In genomic region chr17:71285929-71286328, GRCm38 (mm10) we compare ENCODE assay signal across 8 mouse cellular contexts. TPM values are rescaled to one million over a fixed set of nuclear protein-coding genes. Genes with fewer than 3 reads are reported as not detected.
DNase-seq lines count a peak whose midpoint lies in the region; ATAC-seq and TF ChIP-seq lines count a peak whose summit lies in the region.

No protein-coding gene starts in this region.

- peak; percentile 27; the same call in 1 of the 2 replicates for ATAC-seq in frontal cortex, adult (ENCODE audit: low TSS enrichment)
- no peak for ATAC-seq in CD4-positive, CD25-positive, alpha-beta regulatory T cell, adult 4 months

- no peak for DNase-seq in frontal cortex, postnatal 25 days (ENCODE audit: low spot score in 2 of 2)
- peak; percentile 88 for DNase-seq in gastrocnemius, adult 2 months
- peak; percentile 60 for DNase-seq in heart, postnatal 25 days (ENCODE audit: low spot score)
- no peak for DNase-seq in layer of hippocampus, postnatal 10 days (ENCODE audit: low spot score in 2 of 2)
- DNase-seq in layer of hippocampus, adult 18-20 months (ENCODE audit: low spot score in 2 of 2) = no peak

- 58% methylated on average over 6 of the region's 6 CpGs for WGBS in macrophage (ENCODE audit: missing documents)

- TF ChIP-seq CTCF in gastrocnemius, adult 2 months (IDR thresholded peaks at IDR 0.05) = peak; percentile 28; the same call in 1 of the 2 replicates

- peaks cover 92% of the 10 kb centered on the region for H3K79me2 ChIP-seq in macrophage (ENCODE audit: inconsistent target)

- no peak overlapping the region for H3K4me3 ChIP-seq in gastrocnemius, adult 2 months
- no peak overlapping the region for H3K4me3 ChIP-seq in macrophage (ENCODE audit: inconsistent target)

- H3K27ac ChIP-seq in gastrocnemius, adult 2 months = peak overlapping the region; percentile 74
- peak overlapping the region; percentile 80 for H3K27ac ChIP-seq in macrophage

- intact Hi-C loops in gastrocnemius, adult 2 months (cut with DNase I) = no loop called here
- intact Hi-C loops in heart, postnatal 25 days (cut with DNase I) = loop anchor here (1.0 kb wide), 1 partner anchor 15 kb away; no protein-coding TSS in a partner anchor

- no peaks in the 10 kb centered on the region for H3K36me3 ChIP-seq in macrophage (ENCODE audit: inconsistent target)

RNA-seq across cellular contexts. Expression of gene Emilin2, which starts 25.8 kb away (rescaled TPM):
- total RNA-seq in gastrocnemius, adult 2 months (2021) = 1 to 10 TPM; 3.9 to 8.6 TPM
- total RNA-seq in heart, postnatal 25 days (2021) = 10 to 100 TPM; 64.3 to 73.1 TPM
- 100 to 1,000 TPM in 1 of 26 experiments, 10 to 100 TPM in 25; 14.5 to 104 (median 41.1) TPM for total RNA-seq in macrophage (2018; cell fraction: chromatin; rRNA removed)
- 10 to 100 TPM; 30.7 to 80.5 (median 44.7) TPM for total RNA-seq in macrophage (2018; cell fraction: cytosol; rRNA removed)
- total RNA-seq in macrophage (2018; cell fraction: nucleus; rRNA removed) = 100 to 1,000 TPM in 13 of 26 experiments, 10 to 100 TPM in 13; 46.7 to 189 (median 99.7) TPM
- polyA plus RNA-seq in macrophage (2018) = 41.3 to 106 TPM (median 76.2 TPM) in 3 replicates
- 1 to 10 TPM; 5.0 to 6.4 TPM for total RNA-seq in layer of hippocampus, postnatal 10 days (2021)
- total RNA-seq in layer of hippocampus, adult 18-20 months (2021) = 1 to 10 TPM; 2.8 to 4.5 TPM
- not detected for polyA plus RNA-seq in CD4-positive, CD25-positive, alpha-beta regulatory T cell, adult 4 months (2017; shearing (Covaris generic))

Comparison
In these comparisons a context has a peak if more than half of its experiments do, and no peak if none do; other contexts are left out.
1. DNase-seq: peak in gastrocnemius, adult 2 months (single experiment) and heart, postnatal 25 days (single experiment); none in frontal cortex, postnatal 25 days (0 of 2), layer of hippocampus, postnatal 10 days (0 of 2) and layer of hippocampus, adult 18-20 months (0 of 2).
2. RNA of gene Emilin2, which starts 25.8 kb away (total RNA-seq): 64.3 to 73.1 TPM in heart, postnatal 25 days; 3.9 to 8.6 TPM in gastrocnemius, adult 2 months, 5.0 to 6.4 TPM in layer of hippocampus, postnatal 10 days and 2.8 to 4.5 TPM in layer of hippocampus, adult 18-20 months; every median in the first group is over 4 times any median in the second.